Mouse (Mus musculus) inflammation-experienced regulatory T-cells, adult 16 weeks (primary cell): ENCODE measurements around the gene Tmem234. TPM values are rescaled to one million over a fixed set of nuclear protein-coding genes. Genes with fewer than 3 reads are reported as not detected.

Experiments used
- polyA plus RNA-seq: library from polyadenylated mRNA; unstranded; fragments of 100-300 nt; shearing (Covaris generic); gene quantifications from one replicate; pipeline ENCODE4 v1.2.1, GENCODE M21; 2017

Gene Tmem234
- 244 TPM for polyA plus RNA-seq

GRCm38 (mm10) chr4:129600233-129601158 lies at the start of gene Tmem234, which contains the start of gene Eif3i:
Gene Tmem234, plus strand, starts transcription at chr4:129600668.
Gene Eif3i, minus strand, starts transcription at chr4:129600648.

DNA sequence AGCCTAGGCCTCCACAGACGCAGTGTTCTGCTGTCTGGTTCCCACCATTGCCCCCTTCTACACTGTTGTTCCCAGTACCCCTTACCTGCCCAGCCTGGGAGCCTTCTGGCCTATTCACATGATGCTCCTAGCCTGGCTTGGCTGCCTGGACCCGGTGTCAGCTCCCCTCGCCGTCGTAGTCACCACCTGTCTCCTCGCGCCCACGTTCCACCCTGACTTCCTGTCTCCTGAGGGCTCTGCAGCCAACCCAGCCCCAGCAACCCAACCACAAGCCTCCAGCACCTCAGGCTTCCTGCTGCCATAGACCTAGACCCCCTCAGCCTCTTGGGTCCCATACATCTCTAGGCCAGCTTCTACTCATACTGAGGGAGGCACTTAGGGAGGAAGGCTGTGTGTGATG lies 27.0 kb upstream of the Tmem234 start, which contains the start of gene Lck:
Gene Lck, minus strand, starts transcription at position 212 of the 400 bp plus-strand sequence.

DNA sequence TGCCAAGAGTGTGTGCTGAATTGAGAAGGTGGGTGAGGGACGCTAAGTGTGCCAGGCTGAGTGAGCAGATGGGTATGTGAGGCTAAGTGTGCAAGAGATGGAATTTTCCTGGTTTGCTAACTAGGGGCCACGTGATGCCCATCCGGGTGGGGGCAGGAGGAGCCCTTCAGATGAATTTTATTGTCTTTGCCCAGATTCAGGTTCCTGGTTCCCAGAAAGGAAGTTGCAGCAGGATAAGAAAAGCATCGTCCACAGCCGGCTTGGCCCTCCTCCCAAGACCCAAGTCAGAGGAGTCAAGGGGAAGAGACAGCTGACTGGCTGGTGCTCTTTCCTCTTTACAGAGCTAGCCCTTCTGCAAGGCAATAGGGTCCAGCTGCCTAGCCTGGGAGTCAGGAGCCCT lies 22.0 kb upstream of the Tmem234 start, which contains the start of gene Fam167b:
Gene Fam167b, minus strand, starts transcription at position 84 of the 400 bp plus-strand sequence.

DNA sequence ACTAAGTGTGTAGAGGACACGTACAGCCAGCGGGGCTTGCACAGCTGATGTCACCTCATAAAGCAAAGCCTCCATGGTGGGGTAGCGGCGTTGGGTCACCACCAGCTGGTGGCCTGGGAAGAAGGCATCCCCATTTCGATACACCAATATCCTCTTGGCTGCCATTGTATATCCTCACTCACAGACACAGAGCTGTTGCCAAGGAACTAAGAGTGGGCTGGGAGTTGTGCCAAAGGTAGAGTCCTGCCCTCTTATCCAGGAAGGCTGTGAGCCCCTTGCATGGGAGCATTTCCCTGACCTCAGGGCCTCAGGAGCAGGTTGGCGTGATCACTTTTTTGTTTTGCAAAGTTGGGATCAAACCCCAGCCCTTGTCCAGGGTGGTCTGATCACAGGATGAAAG lies 13.6 kb downstream of the Tmem234 start, which contains the start of gene Dcdc2b:
Gene Dcdc2b, minus strand, starts transcription at position 165 of the 400 bp plus-strand sequence.

GRCm38 (mm10) chr4:129618786-129619691 lies 18.6 kb downstream of the Tmem234 start, which contains the start of gene Iqcc:
Gene Iqcc, minus strand, starts transcription at chr4:129619099.

GRCm38 (mm10) chr4:129623681-129624091 lies 23.2 kb downstream of the Tmem234 start, which contains the start of gene Ccdc28b:
Gene Ccdc28b, minus strand, starts transcription at chr4:129623947.

DNA sequence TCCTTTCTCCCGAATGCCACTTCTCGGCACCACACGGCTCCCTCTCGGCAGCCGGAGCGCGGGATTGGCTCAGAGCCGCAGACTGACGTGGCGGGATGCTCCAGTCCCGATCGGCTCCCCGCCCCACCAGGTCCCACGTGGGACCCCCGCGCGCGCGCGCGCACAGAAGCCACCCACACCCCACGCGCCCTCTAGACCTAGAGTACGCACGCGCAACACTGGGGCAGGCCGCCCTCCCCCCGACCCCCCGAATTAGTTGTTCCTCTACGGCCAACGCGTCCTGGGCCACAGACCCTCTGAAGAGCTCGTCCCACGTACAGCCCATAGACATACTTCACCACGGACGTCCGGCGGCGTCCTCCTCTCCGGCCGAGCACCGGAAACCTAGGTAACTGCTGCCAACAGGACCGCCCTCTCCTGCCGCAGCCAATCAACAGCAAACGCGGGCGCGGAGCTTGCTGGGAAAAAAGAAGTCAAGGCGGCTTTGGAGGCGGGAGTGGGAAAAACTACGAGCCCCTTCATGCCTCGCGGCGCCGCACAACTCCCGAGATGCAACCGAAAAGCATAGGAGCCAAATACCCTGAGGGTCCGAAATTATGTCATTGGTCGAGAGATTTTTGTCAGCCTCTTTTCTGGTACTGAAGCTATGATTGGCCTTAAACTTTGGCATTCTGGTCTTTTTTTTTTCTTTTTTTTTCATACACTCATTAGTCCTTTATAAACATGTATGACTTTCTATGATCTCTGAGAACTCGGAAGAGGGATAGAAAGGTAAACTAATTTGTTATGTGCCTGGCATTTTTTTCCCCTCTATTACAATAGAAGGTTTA lies 40.4 kb downstream of the Tmem234 start, which contains the start of gene Txlna:
Gene Txlna, minus strand, starts transcription at position 428 of the 830 bp plus-strand sequence.

DNA sequence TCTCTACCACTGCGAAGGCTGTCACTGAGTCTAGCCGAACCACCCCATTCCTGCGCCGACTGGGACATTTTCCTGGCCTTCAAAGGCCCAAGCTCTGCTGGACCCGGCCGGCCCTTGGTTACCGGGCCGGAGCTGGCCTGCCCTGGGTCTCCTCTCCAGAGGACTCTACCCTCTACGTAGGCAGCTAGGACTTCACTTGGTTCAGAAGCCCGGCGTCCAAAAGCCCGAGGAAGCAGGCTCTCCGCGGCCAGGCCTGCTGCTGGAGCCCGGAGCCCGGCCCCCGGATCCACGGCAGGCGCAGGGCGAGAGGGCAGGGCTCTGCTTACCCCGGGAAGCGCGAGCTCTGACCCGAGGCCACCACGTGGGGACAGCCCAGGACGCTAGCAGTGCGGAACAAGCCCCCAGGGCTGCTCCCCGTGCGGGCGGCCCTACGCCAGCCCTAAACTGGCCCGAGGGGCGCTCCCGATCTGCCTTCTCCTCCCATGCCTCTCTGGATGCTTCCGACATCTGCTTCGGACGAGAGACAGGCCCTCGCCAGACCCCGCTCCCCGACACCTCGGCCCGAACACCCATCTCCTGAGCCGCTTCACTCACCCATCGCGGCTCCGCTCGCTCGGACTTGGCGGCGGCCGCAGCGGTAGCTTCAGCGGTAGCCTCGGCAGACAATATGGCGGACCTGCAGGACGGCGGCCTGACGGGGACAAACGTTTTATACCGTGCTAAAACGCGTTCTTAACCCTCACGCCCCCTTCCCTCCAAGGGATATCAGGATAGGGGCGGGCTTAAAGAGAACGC lies 71.8 kb downstream of the Tmem234 start, which contains the start of gene Kpna6:
Gene Kpna6, minus strand, starts transcription at position 685 of the 795 bp plus-strand sequence.

Other genes starting within 250 kb of the Tmem234 start
- gene Zbtb8a, start 222.6 kb upstream of the Tmem234 start, polyA plus RNA-seq = 14.4 TPM
- gene Zbtb8b, start 159.8 kb upstream of the Tmem234 start, polyA plus RNA-seq = 0.20 TPM
- gene Bsdc1, start 139.1 kb upstream of the Tmem234 start, polyA plus RNA-seq = 45.1 TPM
- gene Tssk3, start 109.6 kb upstream of the Tmem234 start, polyA plus RNA-seq = not detected
- not detected for gene Fam229a, start 109.5 kb upstream of the Tmem234 start, polyA plus RNA-seq
- 13.5 TPM for gene Marcksl1, start 87.1 kb upstream of the Tmem234 start, polyA plus RNA-seq
- 379 TPM for gene Hdac1, start 58.0 kb upstream of the Tmem234 start, polyA plus RNA-seq
- 1,731 TPM for gene Lck, start 27.0 kb upstream of the Tmem234 start, polyA plus RNA-seq
- gene Fam167b, start 22.1 kb upstream of the Tmem234 start, polyA plus RNA-seq = 0.98 TPM
- gene Eif3i, start within 50 bp of the Tmem234 start, polyA plus RNA-seq = 188 TPM
- 9.3 TPM for gene Dcdc2b, start 13.6 kb downstream of the Tmem234 start, polyA plus RNA-seq
- gene Iqcc, start 18.4 kb downstream of the Tmem234 start, polyA plus RNA-seq = 46.3 TPM
- 55.1 TPM for gene Ccdc28b, start 23.3 kb downstream of the Tmem234 start, polyA plus RNA-seq
- gene Txlna, start 40.4 kb downstream of the Tmem234 start, polyA plus RNA-seq = 96.9 TPM
- gene Kpna6, start 72.1 kb downstream of the Tmem234 start, polyA plus RNA-seq = 25.8 TPM
- 24.0 TPM for gene Tmem39b, start 96.2 kb downstream of the Tmem234 start, polyA plus RNA-seq
- 49.4 TPM for gene Khdrbs1, start 141.6 kb downstream of the Tmem234 start, polyA plus RNA-seq
- 290 TPM for gene Ptp4a2, start 210.6 kb downstream of the Tmem234 start, polyA plus RNA-seq